Mouse (Mus musculus): Measurements from ENCODE around the gene Tbc1d1.

- TF ChIP-seq POLR2A (IDR thresholded peaks at IDR 0.05; ENCODE audit: borderline replicate concordance, extremely low read depth, low read depth, low read length) = no peak
- TF ChIP-seq CTCF (IDR thresholded peaks at IDR 0.05; ENCODE audit: insufficient read depth, low read length) = no peak
Measured at GRCm38 (mm10) chr5:64365187-64366066, 209.3 kb downstream of the Tbc1d1 start.

Data from lung, adult 2 months (tissue).